Mouse (Mus musculus): ENCODE results near the gene Cd81.

DNA sequence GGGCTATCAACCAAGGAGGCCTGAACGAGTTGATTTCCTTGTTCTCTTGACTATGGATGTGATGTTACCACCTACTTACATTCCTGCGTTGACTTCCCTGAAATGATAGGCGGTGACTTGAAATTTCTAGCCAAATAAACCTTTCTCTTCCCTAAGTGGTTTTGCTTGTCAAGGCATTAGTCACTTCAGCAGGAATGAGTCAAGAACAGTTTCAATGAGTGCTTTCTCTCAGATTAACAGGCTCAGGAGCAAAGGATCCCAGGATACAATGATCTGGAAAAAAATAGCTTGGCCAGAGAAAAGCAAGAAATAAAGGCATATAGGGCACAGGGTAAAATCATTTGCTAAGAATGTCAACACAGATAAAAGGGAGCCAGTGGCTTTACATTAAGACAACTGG, 27.0 kb upstream of the Cd81 start:
- TF ChIP-seq CTCF (IDR thresholded peaks at IDR 0.05; ENCODE audit: low read depth, low read length) (no peak), POLR2A (IDR thresholded peaks at IDR 0.05; ENCODE audit: borderline replicate concordance, low read depth, low read length) (no peak)
